Mouse (Mus musculus): ENCODE data around the gene Nmnat2.
"Not testable (repeated sequence)": the region's sequence is repeated elsewhere in the genome, so short reads cannot be mapped to it uniquely, and the experiment has no call there.

Gene Nmnat2

GRCm38 (mm10) chr1:153051474-153051873 is 96.7 kb downstream of the Nmnat2 start:
- no peak for DNase-seq (ENCODE audit: inconsistent age in 2 of 2, low spot score in 1 of 2)

- no peak for DNase-seq (ENCODE audit: inconsistent age in 2 of 2, low spot score in 1 of 2)
Observed at GRCm38 (mm10) chr1:153053619-153054018, 98.8 kb downstream of the Nmnat2 start.

GRCm38 (mm10) chr1:153054112-153054821 is 99.5 kb downstream of the Nmnat2 start:
- no peak for DNase-seq (ENCODE audit: inconsistent age in 2 of 2, low spot score in 1 of 2)

- no peak for DNase-seq (ENCODE audit: inconsistent age in 2 of 2, low spot score in 1 of 2)
Observed at GRCm38 (mm10) chr1:153058290-153058689, 103.5 kb downstream of the Nmnat2 start.

GRCm38 (mm10) chr1:153059626-153060025 is 104.8 kb downstream of the Nmnat2 start:
- DNase-seq (ENCODE audit: inconsistent age in 2 of 2, low spot score in 1 of 2), result no peak

GRCm38 (mm10) chr1:153062547-153062946 is 107.8 kb downstream of the Nmnat2 start:
- DNase-seq (ENCODE audit: inconsistent age in 2 of 2, low spot score in 1 of 2), result no peak

- peak in 1 of 2 experiments; percentile 37 for DNase-seq (ENCODE audit: inconsistent age in 2 of 2, low spot score in 1 of 2)
Observed at GRCm38 (mm10) chr1:153064784-153065390, 110.1 kb downstream of the Nmnat2 start.

- peak; percentile 28 to 69 for DNase-seq (ENCODE audit: inconsistent age in 2 of 2, low spot score in 1 of 2)
Observed at GRCm38 (mm10) chr1:153065473-153066386, 110.9 kb downstream of the Nmnat2 start.

DNA sequence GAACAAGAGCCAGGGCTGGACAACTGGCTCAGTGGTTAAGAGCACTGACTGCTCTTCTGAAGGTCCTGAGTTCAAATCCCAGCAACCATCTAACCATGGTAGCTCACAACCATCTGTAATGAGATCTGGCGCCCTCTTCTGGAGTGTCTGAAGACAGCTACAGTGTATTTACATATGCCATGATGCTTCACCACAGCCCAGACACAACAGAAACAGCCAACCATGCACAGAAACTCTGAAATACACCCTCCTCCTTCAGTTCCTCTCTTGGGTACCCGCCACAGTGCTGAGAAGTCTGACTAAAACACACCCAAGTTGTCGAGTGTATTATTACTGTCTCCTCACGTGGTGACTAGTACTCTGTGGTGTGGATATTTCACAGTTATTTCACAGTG is 111.6 kb downstream of the Nmnat2 start:
- DNase-seq (ENCODE audit: inconsistent age in 2 of 2, low spot score in 1 of 2), result no peak

DNA sequence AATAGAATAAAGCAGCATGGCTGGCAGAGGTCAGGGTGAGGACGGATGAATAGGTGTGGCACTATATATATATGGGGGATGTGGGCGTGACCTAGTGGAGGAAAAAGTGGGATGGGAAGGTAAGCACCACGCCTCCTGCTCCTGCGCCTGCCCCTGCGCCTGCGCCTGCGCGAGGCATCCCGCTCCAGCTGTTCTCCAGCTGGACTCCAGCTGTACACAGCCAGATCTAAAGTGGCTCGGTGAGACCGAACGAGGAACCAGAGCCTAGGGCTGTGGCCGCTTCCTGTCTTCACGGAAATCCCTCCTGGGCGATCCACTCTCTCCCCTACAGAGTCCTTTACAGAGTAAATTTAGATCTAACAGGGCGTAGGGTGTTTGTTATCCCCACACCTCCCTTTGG is 116.8 kb downstream of the Nmnat2 start:
- no peak for DNase-seq (ENCODE audit: inconsistent age in 2 of 2, low spot score in 1 of 2)

DNA sequence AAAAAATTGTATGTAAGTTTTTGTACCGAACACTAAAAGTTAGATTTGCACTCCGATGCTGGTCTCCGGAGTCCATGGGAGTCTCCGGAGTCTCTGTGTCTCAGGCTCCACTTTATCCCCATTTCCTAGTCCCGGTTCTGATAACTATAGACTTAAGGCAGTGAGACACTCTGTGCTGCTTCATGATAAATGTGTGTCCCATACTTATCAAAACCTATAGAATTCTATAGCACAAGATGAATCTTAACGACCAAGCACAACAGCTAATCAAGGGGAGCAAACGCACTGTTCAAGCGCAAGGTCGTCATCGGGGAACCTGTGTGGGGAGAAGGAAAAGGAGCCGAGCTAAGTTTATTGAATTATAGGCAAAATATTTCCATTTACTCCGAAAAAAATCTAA is 117.2 kb downstream of the Nmnat2 start:
- no peak for DNase-seq (ENCODE audit: inconsistent age in 2 of 2, low spot score in 1 of 2)

GRCm38 (mm10) chr1:153072711-153073110 is 117.9 kb downstream of the Nmnat2 start:
- DNase-seq (ENCODE audit: inconsistent age in 2 of 2, low spot score in 1 of 2), result no peak

DNA sequence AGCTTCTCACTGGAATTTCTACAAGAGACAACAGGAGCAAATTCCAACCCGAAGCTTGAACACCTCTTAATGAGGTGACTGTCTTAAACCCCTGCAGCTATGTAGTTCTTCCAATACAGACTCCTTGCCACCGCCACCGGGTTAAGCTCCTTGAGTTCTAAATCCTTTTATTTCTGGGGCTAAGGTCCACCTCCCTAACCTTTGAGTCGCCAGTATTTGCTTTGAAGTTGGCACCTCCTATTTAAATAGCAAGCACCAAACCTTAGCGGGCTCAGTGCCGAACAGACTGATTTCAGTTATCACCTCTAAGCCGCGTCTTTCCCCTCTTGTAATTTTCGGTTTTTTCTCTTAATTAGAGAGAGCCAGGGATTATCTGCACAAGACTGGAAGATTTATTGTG is 118.6 kb downstream of the Nmnat2 start:
- no peak for DNase-seq (ENCODE audit: inconsistent age in 2 of 2, low spot score in 1 of 2)

- no peak for DNase-seq (ENCODE audit: inconsistent age in 2 of 2, low spot score in 1 of 2)
Observed at GRCm38 (mm10) chr1:153075087-153075736, 120.4 kb downstream of the Nmnat2 start.

DNA sequence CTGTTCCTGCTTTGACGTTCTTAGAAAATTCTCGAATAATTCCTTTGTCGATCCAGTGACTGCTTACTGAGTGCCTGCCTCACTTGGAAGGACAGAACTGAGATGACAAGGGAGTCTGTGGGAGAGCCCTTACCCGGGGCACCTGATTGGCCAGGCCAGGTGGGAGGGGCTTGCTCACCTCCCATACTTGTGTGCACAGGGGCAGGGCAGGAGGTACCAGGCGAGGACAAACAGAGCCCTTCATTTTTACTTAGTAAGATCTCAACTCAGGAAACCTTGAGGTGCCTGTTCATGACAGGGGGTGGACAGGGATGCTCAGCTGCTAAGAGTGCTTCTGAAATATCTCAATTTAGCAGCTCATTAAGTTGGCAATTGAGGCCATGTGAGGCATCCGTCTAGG is 121.2 kb downstream of the Nmnat2 start:
- no peak for DNase-seq (ENCODE audit: inconsistent age in 2 of 2, low spot score in 1 of 2)

- DNase-seq (ENCODE audit: inconsistent age in 2 of 2, low spot score in 1 of 2), result not testable (repeated sequence)
Observed at GRCm38 (mm10) chr1:153083233-153083632, 128.4 kb downstream of the Nmnat2 start.

DNA sequence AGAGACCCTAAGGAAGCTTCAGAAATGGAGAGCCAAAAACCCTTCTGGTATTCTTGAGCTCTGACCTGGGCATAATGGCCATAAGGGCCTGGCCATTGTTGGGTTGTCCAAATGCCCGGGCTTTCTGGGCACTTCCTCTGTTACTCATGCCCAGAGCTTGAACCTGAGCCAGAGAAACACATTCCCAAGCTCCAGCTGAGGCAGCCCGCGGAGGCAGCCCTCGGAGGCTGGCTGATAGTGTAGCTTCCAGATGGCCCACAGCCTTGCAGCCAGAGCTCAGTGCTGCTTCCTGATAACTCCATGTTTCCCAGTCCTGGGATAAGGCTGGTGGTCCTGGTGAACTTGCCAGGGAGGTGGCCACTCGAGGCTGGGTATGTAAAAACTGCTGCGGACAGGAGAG is 129.4 kb downstream of the Nmnat2 start:
- DNase-seq (ENCODE audit: inconsistent age in 2 of 2, low spot score in 1 of 2), result no peak

DNA sequence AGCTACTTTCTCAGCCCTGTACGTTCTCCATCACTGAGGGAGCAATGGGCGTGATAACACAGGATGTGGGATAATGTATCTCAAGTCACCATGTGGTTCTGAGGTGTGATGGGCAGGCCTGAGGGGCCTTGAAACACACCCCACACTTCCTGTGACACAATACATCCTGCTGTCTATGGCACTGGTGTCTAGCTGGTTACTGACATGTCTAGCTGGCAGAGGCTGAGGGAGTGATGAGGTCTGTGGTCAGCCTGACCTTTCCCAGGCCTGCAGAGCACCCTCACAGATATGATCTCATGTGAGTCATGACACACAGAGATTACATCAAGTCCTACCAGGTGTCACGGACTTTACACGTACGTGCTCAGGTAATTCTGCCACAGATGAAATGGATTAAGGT is 130.4 kb downstream of the Nmnat2 start:
- DNase-seq (ENCODE audit: inconsistent age in 2 of 2, low spot score in 1 of 2), result no peak

GRCm38 (mm10) chr1:153087771-153088170 is 133.0 kb downstream of the Nmnat2 start:
- no peak for DNase-seq (ENCODE audit: inconsistent age in 2 of 2, low spot score in 1 of 2)

DNA sequence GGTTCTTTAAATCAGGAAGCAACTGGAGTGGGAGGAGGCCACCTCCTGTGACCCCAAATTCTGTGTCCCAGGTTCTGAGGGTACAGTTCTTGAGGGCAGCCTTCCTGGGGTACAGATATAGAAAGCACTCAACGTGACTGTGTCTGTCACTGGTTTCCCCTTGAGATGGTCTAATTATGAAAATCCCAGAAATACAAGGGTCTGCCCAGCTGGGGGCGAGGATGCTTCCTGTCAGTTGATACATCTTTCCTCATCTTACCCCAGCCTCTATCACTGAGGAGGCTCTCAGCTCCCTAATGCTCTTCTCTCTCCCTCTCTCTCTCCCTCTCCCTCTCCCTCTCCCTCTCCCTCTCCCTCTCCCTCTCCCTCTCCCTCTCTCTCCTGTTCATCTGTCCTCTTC is 135.3 kb downstream of the Nmnat2 start:
- DNase-seq (ENCODE audit: inconsistent age in 2 of 2, low spot score in 1 of 2), result no peak

GRCm38 (mm10) chr1:153090807-153091206 is 136.0 kb downstream of the Nmnat2 start:
- DNase-seq (ENCODE audit: inconsistent age in 2 of 2, low spot score in 1 of 2), result no peak

All from adrenal gland, adult (tissue).